Mouse (Mus musculus) mesoderm, embryonic 11.5 days (tissue): Measurements from ENCODE around the gene Gm10577.

Experiments used
- DNase-seq: peaks from one replicate; pipeline ENCODE4 v3.0.0-alpha.2; 2012; ENCODE audit warnings: low read depth, low spot score

Gene Gm10577

DNA sequence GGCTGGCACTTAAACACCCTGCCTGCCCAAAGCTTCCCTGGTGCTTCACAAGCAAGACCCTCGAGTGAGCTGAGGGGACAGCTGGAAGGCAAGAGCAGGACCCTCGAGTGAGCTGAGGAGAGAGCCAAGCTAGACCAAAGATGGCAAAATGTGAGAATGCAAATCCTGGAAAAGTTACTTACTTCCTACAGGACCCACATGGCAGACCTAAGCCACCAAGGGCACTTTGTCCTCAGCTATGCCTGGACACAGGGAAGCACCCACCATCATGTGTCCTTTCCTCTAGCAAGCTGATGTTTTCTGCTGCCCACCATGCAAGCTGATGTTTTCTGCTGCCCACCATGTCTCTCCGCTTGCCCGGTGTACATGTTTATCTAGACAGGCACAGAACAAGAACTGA, at the start of gene Gm10577:
Gm10577 (minus strand) TSS at position 101 of the 400 bp plus-strand sequence.
- no peak for DNase-seq

DNA sequence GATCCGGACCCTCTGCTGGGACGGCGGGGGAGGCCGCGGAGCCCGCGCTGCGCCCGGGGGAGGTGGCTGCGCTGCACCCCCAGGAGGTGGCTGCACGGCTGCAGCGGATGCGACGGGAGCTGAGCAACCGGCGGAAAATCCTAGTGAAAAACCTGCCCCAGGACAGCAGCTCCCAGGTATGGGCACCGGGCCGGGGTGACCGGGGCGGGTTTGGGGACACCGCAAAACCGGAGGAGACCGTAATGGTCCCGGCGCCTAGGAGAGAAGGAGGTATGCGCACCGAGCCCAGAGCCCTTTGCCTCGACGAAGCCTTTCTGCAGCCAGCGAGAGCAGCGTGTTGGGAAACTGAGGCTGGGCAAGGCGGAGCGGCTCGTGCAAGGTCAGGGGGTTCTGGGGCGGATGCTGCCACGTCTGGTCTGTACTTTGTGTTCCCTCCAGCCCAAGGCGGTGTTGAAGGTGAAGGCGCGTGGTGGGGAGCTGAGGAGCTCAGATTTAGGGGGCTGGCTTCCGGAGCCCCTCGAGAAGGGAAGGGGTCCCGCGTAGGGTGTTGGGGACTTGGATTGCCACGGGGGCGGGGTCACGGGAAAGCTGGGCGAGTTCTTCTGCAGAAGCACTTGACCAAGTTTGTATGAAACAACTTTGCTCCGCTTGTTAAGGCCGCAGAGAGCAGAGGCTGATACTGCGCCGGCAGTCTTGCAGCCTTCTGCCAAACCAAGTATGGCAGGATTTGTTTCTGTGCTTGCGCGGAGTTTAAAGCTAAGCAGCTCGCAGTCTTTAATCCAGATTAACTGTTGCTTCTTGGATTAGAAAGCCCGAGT, 48.9 kb upstream of the Gm10577 start:
- DNase-seq = peak; percentile 46

DNA sequence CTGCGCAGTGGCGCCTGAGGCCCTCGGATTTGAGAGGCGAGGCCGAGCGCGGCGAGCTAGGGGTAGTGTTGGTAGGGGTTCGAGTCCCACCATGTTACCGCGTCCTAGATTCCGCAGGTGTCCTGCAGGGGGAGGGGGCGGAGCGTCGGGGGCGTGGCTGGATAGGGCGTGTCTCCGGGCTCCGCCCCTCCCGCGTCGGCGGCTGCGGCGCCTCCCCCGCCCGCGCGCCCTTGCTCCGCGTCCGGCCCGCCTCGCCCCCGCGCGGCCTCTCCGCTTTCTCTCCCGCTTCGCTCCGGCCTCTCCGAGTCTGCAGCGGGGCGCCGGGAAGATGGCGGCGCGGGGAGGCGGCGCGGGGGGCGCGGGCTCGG, 48.3 kb upstream of the Gm10577 start, which contains the start of gene Raver2:
Raver2 (plus strand) TSS at position 198 of the 368 bp plus-strand sequence.
- peak; percentile 73 for DNase-seq

DNA sequence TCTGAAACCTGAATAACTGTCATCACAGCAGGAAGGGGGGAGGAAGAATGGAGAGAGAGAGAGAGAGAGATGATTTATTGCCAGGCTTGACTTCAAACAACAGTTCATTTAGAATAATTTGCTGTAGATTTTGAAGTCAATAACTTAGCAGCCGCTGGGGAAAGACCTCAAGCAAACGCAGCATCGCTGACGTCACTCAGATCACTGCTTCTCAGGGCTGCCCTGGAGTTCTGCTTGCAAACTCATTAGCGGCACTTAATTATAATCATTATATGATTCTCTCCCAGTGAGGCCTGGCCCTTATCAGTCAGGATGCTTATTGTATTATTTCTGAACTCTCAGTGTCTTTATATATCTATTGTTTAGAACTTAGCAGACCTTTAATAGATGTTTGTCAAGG, 45.9 kb upstream of the Gm10577 start:
- no peak for DNase-seq

DNA sequence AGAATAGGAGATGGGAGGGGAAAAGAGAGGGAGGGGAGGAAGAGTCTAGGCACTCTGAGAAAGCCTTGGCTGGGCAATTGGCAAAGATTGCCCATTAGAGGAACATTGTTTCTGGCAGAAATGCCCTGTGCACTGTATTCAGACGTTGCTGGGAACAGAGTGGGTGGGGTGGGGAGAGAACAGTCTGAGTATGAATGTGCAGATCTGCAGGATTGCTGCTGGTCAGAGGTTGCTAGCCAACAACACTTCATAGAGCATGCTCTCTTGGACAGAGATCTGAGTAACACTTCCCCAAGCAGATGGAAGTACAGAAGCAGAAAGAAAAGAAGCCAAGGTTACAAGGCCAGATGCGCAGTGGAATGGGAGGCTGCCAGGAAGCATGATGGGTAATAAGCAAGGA, 41.6 kb upstream of the Gm10577 start:
- DNase-seq = no peak

DNA sequence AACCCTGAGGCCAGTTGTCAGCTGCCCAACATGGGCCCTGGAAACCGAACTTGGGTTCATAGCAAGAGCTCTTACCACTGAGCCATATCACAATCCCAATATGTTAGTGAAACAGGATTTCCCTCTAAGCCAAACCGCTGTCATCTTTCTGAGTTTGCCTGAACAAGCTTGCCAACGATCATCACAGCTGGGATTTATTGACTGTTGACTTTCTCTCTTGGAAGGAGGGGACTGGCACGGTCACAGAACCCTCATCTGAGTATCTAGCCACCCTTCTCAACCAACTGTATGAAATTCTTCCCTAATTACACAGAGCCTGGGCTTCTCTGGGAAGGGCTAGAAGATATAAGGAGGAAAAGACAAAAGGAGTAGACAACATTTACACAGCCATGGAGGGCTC, 26.1 kb upstream of the Gm10577 start:
- DNase-seq = no peak

DNA sequence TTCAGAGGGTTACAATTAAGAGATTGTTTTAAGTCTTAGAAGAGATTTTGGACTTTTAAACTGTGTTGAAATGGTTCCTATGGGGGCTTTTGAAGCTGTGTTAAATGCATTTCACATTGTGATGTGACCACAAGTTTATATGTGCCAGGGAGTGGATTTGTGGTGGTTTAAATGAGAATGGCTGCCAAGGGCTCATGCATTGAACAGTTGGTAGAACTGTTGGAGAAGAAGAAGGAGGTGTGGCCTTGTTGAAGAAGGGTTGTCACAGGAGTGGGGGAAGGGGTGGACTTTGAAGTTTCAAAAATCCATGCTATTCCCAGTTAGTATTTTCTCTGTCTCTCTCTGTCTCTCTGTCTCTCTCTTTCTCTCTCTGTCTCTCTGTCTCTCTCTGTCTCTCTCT, 23.7 kb upstream of the Gm10577 start:
- DNase-seq = no peak

DNA sequence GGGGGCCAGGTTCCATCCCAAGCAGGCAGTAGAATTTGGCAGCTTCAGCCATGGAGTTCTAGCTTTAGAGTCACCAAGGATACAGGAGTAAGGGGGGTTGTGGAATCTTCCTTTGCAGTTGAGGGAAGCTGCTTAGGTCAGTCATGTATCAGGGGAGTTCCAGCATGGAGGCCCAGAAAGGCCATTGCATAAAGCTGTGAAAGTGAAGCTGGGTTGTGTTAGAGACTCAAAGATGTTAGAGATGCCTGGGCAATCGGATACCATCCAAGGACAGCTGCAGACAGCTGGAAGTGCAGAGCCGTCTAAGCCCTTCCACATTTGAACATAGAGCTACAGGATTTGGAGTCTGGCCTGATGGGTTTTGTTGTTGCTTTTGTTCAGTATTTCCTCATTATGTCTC, 23.2 kb upstream of the Gm10577 start:
- no peak for DNase-seq

DNA sequence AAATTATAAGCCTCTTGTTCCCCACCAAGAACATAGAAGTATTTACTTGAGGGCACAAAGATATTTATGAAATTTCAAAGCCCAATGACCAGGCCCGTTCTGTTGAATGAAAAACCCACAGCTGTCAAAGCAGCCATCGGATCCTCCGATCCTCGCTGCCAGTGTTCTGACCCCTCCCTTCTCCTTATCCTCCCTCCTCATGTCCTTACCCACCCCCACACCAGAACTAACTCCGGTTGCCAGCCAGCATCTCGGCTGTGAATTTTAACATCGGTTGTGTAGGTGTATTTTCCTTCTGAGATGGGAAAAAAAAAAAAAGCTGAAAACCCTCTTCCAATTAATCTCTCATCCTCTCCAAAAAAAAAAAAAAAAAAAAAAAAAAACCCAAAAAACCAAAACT, 16.7 kb upstream of the Gm10577 start:
- DNase-seq = no peak

DNA sequence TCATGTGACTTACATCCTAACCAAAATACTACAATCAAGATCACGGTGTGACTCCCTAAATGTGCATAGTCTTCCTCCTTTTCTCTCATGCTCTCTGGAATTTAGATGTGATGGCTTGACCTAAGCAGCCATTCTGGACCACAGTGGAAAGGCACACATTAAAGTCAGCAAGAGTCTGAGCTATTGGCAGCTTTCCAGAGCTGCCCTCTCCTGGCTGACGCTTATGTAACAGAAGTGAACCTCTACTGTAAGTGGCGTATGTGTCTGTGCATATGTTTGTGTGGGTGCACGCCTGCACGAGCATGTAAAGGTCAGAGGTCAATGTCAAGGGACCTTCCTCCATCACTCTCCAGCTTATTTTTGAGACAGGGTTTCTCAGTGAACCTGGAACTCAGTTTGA, 14.6 kb upstream of the Gm10577 start:
- DNase-seq = no peak

DNA sequence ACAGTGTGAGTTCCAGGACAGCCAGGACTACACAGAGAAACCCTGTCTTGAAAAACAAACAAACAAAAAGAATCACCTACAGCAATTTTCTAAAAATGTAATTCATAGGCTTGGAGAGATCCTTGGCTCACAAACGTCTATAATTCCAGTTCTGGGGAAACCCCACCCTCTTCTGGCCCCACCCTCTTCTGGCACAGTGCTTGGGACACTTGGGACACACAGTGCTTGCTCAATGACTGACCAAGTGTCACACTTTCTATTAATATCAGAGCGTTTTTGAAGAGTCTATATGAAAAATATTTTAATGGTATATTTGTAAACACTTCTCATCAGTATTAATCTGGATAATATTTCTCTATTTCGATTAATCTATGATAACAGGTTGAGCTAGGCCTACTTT, 12.6 kb upstream of the Gm10577 start:
- DNase-seq = no peak

DNA sequence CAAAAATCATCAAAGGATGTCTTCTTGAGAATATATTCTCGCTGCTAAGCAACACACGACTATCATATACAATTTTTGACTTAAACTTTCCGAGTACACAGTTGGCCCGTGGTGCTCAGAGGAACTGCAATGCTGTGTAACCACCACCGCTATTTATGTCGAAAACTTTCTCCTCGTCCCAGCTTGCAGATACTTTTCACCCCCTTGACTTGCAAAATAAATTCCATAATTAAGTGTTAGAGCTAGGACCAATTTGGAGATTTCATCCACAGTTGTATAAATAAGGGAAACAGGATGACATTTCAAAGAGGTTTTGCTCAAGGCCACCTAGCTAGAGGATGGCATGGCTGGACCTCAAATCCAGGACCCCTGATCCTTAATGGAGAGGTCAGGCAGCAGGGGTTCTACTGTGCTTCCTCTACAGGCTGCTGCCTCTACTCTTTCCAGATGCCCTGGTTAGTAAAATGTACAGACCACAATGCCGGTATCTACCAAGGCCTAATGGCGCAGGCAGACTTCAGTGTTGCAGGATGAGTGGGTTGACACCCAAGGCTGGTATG, 7.4 kb upstream of the Gm10577 start:
- no peak for DNase-seq

DNA sequence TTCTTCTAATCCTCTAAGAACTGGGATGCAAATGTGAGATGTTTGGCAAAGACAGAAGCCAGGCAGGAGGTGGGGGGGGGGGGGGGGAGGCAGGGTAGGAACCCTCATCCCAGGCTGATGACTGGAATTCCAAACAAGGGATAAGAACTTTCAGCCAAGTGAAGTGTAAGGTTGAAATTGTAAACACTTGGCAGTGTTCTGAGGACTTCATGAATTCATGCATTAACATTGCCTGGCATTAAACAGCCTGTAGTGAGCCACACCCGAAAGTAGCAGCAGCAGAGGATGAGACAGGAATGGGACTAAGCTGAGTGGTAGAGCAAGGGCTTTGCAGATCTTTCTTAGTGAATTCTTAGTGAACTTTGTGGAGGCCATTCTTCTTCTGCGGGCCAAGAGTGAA, 6.5 kb upstream of the Gm10577 start:
- no peak for DNase-seq

DNA sequence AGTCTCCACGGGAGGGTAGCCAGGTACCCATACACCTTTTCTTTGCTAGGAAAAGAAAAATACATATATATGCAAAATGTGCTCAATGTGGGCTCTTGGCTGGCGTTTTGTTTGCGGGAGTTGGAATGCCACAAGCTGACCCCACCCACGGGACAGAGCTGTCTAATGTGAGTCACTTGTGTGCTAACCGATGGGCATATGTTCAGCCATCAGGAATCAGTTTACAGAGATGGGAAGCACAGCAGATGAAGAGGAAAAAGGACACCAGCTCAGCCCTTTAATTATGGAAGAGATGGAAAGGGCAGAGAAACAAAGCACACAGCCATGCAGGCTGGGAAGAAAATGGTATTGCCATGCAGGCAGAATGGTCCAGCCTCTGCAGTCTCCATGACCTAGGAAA, 6.1 kb upstream of the Gm10577 start:
- no peak for DNase-seq

DNA sequence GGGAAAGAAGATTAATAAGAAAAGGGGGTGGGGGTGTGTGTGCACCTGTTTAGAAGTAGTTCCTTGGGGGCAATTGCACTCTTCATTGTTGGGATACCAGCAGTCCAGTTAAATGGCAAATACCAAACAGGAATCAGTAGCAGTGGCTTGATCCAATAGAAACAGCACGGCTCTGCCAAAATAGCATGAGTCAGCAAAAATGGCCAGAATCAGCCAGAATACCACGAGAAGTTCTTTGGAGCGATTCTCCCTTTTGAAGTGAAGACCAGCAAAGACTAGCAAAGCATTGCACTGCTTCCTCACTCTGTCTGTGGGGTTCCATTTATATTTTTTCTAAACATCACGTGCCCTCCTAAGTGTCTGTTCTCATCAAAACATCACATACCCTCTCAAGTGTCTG, 2.7 kb downstream of the Gm10577 start:
- no peak for DNase-seq

DNA sequence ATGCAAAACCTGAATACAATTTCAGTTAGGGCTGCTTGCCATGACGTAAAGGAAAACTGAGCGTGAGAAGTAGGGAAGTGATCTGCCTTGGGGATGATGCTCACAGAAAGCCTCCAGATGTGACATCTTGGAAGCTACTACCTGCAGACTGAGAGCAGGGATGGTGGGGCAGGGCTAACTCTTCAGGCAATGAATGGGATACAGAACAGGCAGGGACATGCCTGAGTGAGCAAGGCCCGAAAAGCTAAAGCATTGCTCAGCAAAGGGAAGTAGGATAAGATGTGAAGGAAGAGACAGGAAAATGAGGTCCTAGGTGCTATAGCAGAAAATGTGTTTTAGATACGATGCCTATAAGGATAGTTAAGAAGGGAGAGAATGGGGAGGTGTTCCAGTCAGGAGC, 11.4 kb downstream of the Gm10577 start:
- no peak for DNase-seq

DNA sequence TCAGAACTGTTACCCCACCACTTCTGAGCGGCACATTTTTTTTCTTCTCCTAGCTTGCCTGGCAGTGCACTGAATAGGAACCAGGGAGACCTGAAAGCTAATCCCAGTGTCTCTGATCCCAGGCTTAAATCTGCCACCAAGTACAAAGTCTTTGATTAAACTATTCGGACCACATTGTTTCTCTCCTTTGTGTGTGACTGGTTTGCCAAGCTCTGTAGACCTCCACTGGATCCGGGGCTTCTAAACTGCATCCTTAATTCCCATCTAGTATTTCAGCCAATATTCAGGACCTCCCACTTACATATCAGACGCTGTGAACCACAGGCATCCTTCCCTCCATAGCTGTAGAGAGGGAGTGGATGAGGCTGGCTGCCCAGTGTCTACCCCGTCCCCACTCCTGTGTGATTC, 12.1 kb downstream of the Gm10577 start:
- no peak for DNase-seq

DNA sequence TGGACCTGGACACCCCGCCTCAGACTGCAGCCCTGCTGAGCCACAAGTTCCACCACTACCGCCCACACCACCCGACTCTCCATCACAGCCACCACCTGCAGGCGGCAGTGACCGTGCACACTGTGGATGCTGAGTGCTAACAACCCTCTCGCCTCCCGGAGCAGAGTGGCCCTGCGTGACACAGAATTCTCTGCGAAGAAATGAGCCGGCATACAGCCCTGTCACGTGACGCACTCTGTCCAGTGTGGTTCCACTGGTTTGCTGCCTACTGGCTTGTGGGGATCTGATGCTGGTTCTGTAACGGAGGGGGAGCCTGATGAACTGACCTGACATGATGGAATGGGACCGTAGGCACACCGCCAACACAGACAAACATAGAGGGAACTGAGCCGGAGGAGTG, 17.5 kb downstream of the Gm10577 start:
- DNase-seq = no peak

DNA sequence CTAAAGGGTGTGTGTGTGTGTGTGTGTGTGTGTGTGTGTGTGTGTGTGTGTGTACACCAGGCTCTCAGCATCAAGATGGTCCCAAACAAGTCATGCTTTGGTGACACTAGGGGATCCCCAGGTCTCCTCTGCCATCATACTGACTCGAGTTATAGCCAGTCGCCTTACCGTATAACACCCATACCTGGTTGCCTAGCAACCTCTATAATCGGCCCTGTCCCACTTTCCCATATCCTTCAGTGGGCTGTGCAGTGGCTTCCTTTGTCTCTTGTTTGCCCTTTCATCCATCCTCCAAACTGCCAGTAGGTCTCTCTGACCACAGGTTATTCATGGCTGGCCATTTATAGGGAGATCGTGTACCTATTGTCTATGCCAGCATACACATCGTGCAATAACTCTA, 19.4 kb downstream of the Gm10577 start:
- DNase-seq = no peak

DNA sequence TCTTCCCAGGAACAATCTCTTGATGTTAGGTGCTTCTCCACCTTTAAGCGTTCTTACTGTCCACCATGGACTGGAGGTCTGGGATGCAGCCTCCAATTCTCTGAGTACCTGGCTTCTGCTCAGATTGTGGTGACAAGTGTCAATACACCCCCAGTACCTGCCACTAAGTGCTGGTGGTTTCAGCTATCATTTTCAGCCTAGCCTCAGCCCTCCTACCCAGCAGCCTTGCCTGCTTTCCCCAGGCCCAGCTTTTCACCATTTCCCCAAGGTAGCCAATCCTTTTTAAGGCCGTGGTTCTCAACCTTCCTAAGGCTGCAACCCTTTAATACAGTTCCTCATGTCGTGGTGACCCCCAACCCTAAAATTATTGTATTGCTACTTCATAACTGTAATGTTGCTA, 19.9 kb downstream of the Gm10577 start:
- no peak for DNase-seq

DNA sequence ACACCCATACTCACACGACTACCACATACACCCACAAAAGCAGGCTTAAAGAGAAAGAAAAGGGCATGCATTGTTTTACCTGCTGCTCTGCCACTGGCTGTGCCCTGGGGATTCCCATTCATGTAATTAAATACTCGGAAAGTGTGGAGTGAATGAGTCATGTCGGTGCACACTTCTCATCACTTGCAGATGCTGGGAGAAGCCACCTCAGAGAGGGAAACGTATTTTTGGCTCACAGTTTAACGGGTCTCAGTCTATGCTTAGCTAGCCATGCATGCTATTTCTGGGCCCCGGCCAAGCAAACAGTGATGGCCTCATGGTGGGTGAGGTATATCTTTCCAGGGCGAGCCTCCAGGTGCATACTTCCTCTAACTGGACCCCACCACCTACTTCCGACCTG, 21.6 kb downstream of the Gm10577 start:
- no peak for DNase-seq

DNA sequence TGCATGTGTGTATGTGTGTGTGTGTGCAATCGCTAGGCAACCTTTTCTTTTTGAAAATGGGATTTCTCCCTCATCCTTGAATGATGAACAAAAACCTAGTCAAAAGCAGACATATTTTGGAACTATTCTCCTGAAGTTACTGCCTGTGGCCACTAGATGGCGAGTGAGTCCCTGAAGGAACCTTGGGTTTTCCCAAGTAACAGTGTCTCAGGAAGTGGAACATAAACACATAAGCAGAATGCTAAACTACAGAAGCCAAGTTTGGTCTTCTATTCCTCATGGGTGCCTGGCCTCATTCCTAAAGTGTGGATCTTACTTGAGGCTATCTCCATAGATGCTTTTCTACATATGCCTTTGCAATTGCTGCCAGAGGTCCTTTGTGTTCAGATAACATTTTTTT, 22.4 kb downstream of the Gm10577 start:
- peak; percentile 50 for DNase-seq

DNA sequence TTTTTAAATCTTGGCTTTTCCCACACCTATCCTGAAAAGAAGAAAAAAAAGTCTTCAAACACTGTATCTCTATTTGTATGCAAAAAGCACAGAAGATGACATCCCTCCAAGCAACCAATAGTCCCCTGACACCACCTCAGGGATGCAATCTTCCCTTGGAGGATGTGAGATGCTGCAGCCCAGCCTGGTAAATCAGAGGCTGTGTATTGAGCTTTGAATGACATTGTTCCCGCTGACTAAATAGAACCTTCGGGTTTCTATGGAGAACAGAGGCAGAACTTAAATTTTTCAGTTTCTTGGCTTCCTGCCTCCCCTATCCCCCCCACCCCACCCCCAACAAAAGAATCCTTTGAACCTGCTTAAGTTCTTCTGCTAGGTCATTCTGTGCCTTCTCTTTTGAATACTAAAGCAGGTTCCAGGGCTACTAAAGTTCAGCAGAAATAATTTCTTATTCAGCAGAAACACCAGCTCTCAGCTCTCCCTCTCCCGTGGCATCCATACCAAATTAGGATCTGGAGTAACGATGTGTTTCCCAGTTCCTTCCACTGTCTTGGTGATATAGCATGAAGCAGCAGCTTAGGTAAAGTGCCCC, 24.3 kb downstream of the Gm10577 start:
- no peak for DNase-seq
